Mouse (Mus musculus) CH12.LX (cell line): ENCODE measurements around the gene Uchl5.

Experiments
- EP300 ChIP-seq: IDR thresholded peaks from 2 replicates; pipeline ENCODE4 v1.6.1; 2011; ENCODE audit warnings: low read length, improper control_type of control experiment
- ETS1 ChIP-seq: conservative IDR thresholded peaks from 2 replicates; pipeline ENCODE4 v1.6.1; 2012; ENCODE audit warnings: low read depth, mild to moderate bottlenecking, inconsistent platforms, low read length, improper control_type of control experiment, moderate library complexity
- MAX ChIP-seq: IDR thresholded peaks from 2 replicates; pipeline ENCODE4 v1.6.1; 2011; ENCODE audit warnings: low read length, improper control_type of control experiment
- POLR2A ChIP-seq: IDR thresholded peaks from 2 replicates; pipeline ENCODE4 v1.6.1; 2011; ENCODE audit warnings: low read depth, mild to moderate bottlenecking, improper control_type of control experiment, low read length
- USF1 ChIP-seq: IDR thresholded peaks from 2 replicates; pipeline ENCODE4 v1.6.1; 2014; ENCODE audit warnings: low read depth, mild to moderate bottlenecking, inconsistent platforms, low read length, improper control_type of control experiment

DNA sequence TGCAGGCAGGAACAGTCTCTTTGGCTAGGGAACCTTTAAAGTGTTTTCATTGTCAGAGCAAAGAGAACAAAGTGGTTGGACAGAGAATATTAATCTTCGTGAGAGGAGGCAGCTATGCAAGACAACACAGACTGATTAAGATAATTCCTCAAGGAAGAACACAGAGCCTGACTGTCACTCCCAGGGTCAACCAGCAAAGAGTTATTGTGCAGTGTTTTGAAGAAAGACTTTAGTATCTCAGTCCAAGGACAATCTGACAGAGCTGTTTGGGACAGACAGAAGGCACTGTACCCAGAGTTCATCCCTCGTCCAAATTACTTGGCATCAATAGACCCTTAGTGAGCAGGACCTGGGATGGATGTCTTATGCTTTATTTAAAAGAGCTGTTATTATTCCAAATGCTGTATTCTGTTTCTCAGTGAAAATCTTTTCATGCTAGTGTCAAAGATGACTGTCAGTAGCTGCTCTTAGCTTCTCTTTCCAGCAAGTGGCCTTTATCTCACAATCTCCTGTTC lies 61.9 kb downstream of the Uchl5 start:
- TF ChIP-seq MAX (no peak), EP300 (no peak), ETS1 (no peak), USF1 (no peak), POLR2A (no peak)
